Mouse (Mus musculus) T-helper 2 cell (primary cell): Measurements from ENCODE around the gene Prkca.

Experiments
- in situ Hi-C: fragments of 300-600 bp; cut with MboI, MseI; formaldehyde crosslinking; loops from one replicate; pipeline ENCODE4 v1.15.1; 2025; ENCODE audit warnings: high pct_unique_total_duplicates

The Prkca gene

GRCm38 (mm10) chr11:108261751-108262160, 82.0 kb downstream of the Prkca start:
- in situ Hi-C loops = no loop called here

DNA sequence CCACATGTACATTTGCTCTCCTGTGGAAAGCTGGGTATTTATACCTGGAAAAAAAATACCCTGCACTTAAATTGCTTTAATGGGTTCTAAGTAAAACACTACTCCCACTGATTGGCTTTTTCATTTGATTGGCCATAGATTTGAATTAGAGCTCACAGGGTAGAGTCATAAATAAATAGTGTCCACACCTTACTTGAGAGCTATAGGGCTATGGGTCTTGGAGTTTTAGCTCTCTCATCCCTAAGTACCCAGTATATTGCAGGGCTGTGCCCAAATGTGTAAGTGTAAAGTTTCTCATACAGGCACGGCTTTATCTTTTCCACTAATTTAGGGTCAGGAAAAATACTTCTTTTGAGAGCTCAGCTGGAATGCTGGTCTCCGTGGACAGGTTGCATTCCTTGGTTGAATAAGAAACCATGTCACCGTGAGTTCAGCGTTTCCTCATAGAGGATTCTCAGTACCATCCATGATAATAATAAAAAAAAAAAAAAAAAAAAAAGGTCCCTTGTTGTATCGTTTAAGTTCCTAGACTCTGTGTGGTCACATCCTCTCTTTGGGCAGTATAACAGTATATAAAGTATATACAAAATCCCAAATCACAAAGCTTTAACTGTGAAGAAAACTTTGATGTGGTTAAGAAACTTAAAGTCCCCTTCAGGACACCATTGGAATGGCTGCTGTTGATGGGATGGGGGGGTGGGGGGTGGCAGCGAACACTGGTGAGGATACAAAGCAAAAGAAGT, 82.8 kb downstream of the Prkca start:
- in situ Hi-C loops = no loop called here

DNA sequence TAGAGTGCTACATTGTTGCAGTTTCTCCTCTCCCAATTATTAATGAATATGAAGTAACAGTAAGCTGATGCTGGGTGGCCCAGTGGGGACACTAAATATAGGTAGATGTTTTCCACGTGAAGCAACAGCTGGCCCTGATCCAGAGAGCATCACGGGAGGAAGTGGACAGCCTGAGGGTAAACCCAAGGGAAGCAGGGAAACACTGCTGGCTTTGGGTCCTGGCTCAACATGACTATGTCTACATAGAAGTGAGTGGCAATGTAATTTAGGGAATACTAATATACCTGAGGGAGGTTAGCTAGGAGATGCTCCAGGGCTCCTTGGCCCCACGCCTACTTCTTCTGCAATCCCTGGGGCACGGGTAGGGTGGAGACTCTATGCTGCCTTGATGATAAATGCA, 84.3 kb downstream of the Prkca start:
- in situ Hi-C loops = no loop called here

DNA sequence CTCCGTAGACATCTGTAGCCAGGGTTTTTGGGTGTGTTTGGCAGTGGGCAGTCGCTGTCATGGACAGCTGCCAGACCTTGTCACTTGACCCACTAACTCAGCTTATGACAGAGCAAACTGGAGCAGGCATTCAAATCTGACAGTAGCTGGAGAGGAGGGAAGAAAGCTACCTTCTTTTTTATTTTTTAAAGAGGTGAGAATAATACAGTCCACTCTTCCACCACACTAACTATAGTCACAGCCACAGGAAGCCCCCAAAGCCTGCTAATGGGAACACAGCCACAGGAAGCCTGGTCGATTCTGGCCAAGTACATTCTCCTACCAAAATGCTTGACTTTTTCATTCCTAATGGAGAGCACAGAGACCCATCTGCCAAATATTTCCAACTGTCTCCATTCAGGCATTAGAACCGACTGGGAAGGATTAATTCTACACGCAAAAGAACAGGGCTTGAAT, 84.9 kb downstream of the Prkca start:
- in situ Hi-C loops = no loop called here

DNA sequence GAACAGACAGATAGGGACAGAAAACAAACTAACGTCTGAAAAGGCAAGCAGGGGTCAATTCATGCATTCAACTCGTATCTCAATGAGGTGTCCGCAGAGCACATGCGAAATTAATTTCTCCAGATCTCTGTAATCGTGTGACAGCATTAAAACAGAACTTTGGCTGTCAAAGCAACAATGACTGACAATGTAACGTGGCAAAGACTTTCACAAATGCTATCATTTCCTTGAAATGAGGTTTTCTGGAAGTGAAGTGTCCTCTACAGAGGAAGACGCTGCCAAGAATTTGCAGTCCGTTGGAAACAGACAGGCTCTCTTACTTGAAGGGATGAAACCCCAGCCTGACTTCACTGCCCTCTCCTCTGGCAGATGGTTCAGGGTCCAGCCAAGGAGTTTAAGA, 85.8 kb downstream of the Prkca start:
- in situ Hi-C loops = no loop called here

GRCm38 (mm10) chr11:108254681-108255080, 89.0 kb downstream of the Prkca start:
- in situ Hi-C loops = no loop called here

- in situ Hi-C loops = no loop called here
Observed at GRCm38 (mm10) chr11:108251924-108252775, 91.6 kb downstream of the Prkca start.

- in situ Hi-C loops = no loop called here
Observed at GRCm38 (mm10) chr11:108250829-108251637, 92.7 kb downstream of the Prkca start.

DNA sequence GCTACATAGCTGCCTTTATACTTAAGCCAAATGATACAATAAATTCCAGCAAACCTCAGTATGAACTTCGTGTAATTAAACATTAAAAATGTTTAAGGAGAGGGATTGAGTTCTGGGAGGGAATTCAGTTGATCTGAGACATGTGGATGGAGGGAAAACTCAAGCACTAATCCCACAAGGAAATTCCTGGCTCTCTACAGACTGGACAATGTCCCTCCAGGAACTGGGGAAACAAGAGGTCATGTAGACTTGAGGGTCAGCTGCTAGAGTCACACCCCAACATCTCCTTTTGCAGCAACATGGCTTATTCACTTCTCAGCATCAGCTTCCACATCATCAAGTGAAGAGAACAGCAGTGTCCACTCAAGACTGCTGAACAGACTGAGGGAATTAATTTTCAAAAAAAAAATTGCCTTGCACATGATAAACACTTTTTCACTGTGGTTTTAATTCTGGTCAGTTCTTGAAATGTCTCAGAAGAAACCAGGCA, 93.5 kb downstream of the Prkca start:
- in situ Hi-C loops = no loop called here

DNA sequence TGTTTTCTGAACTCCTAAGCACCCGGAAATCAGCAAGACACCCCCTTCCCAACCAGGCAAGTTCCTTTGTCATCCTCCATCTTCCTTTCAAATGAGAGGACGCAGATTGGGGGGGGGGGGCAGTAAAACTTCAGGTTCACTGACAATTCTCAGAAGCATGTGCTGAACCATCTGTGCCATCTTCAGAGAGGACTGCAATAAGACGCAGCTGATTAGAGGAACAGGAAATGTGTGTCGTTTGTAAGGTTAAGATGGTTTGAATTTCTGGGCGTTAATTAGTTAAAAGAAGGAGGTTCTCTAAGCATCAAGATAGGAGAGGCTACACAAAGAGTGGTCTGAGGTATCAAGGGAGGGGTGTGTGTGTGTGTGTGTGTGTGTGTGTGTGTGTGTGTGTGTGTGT, 94.2 kb downstream of the Prkca start:
- in situ Hi-C loops = no loop called here

DNA sequence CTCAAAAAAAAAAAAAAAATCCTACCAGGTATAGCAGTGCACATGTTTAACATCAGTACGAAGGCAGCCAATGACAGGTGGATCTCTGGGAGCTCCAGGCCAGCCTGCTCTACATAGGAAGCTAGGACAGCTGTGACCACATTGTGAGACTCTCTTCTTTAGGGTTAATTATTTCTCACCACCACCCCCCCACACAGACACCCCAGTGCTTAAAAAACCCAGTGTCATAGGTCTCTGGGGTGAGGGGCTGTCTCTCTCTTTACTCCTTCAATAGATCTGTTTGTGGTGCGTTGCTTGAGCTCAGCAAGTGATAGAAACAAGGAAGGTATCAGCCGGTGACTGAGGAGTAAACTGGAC, 94.7 kb downstream of the Prkca start:
- in situ Hi-C loops = no loop called here

GRCm38 (mm10) chr11:108248218-108249046, 95.3 kb downstream of the Prkca start:
- in situ Hi-C loops = no loop called here

DNA sequence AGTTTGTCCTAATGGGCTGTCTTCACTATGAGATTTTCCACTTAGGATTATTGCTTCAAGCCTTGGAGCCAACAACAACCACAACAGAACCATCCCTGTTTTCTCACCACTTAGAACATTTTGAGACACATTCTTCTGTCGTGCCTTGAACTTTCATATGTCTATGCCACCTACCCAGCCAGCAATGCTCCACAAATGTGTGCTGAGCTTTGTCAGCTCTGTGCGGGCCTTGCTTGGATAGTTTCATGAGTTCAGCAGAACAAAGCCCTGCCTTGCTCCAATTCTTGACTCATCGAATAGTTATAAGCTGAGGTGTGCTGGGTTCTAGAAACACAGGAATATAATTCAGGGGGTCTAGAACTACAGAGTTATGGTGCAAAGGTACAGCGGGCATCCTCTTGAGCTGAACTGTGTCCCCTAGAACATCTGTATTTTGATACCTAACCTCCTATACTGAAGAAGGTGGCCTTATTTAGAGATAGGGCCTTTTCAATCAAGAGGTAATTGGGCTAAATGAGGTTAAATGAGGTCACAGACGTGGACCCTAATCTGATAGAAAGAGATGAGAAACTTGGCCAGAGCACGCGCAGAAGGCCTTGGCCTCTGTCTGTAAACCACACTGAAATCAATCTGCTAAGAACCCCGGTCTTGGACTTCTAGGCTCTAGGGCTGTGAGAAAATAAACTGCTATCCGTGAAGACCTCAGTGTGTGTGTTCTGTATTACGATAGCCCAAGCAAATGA, 96.4 kb downstream of the Prkca start:
- in situ Hi-C loops = no loop called here

GRCm38 (mm10) chr11:108246267-108246702, 97.4 kb downstream of the Prkca start:
- in situ Hi-C loops = no loop called here

- in situ Hi-C loops = no loop called here
Observed at GRCm38 (mm10) chr11:108244241-108244640, 99.5 kb downstream of the Prkca start.

DNA sequence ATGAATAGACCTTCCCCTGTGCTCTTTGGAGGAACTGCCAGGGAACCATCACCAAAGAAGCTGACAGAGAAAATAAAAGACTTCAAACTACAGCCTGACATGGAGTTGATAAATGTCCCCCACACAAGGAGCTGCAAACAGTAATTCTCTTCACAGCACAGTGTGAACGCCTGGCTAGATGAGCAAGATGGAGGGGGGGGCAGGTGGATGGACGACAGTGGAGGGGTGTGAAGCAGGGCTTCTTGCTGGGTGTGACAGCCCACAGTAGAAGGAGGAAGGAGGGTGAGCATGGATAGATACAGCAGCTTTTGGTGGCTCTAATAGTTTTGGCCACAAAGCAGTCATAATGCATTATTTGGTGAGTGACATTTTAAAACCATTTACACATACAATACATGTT, 100.1 kb downstream of the Prkca start:
- in situ Hi-C loops = no loop called here

GRCm38 (mm10) chr11:108240924-108241498, 102.7 kb downstream of the Prkca start:
- in situ Hi-C loops = no loop called here

DNA sequence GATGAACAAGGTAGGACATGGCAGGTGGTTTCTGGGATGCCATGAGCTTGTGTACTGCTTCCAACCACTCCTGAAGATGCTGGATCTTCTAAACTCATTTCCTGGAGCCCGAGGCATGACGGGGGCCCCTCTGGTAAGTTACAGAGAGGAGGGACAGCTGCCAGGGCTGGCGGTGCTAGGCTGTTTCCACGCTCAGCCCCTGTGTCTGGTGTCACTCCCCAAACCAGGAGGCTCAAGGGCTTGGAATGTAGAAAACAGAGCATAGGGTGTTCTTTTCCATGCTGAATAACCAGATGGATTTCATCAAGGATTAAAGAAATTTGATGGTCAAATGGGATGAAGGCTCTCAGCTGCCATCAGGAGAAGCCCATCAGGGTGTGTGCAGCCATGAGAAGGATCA, 104.6 kb downstream of the Prkca start:
- in situ Hi-C loops = no loop called here

DNA sequence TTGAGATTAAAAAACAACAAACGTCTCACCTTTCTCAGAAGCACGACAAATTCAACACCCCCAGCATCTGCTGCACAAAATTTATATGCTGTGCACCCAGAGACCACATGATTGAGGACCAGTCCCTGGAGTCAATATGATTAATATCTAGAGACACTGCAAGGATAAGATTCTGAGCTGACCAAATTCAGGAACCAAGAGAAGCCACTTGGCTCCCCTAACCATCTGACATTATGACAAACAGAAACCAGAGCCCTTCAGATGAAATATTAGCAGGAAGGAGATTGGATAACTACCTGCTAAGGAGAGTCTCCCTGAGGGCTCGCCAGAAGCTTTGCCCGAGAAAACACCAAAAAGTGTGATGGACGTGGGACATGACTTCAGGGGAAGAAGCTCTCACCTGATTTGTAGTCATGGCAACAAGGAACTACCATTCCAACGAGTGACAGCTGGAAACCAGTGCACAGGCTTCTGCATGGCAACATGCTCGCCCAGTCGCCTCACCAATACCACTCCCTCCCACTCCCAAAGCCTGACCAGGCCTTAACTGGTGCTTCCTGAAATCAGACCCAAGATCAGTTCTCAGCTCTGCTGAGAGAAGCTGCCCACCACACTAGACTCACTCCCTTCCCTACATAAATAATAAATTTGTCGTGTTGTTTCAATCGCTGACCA, 106.8 kb downstream of the Prkca start:
- in situ Hi-C loops = no loop called here
